Mouse (Mus musculus): Measurements from ENCODE around the gene Kcnq5. TPM values are rescaled to one million over a fixed set of nuclear protein-coding genes. Genes with fewer than 3 reads are reported as not detected.
"Not testable (repeated sequence)": the region's sequence is repeated elsewhere in the genome, so short reads cannot be mapped to it uniquely, and the experiment has no call there.

Kcnq5 gene
- total and polyA plus RNA-seq, 3 experiments = 0.11 TPM; not detected in 2

GRCm38 (mm10) chr1:21616666-21617065, 345.1 kb downstream of the Kcnq5 start:
- ATAC-seq (ENCODE audit: extremely low read depth, insufficient number of reproducible peaks, low FRiP score, poor library complexity, severe bottlenecking) = no peak
- no peaks in the 10 kb centered on the region for H3K9me3 ChIP-seq (replicated peaks)
- H3K4me3 ChIP-seq (ENCODE audit: low read depth, low read length) = no peak overlapping the region
- H3K36me3 ChIP-seq (replicated peaks) = no peaks in the 10 kb centered on the region
- no peak for DNase-seq (ENCODE audit: low spot score)
- no peaks in the 10 kb centered on the region for H3K27me3 ChIP-seq (ENCODE audit: insufficient read depth, low read length)
- no peaks in the 10 kb centered on the region for H3K4me1 ChIP-seq (ENCODE audit: insufficient read depth, low read depth, low read length)
- TF ChIP-seq GATA1 (IDR thresholded peaks at IDR 0.05; ENCODE audit: borderline replicate concordance, low read length) = no peak
- no peak for TF ChIP-seq CTCF (IDR thresholded peaks at IDR 0.05; ENCODE audit: low read depth, low read length)
- TF ChIP-seq GATA2 (IDR thresholded peaks at IDR 0.05; ENCODE audit: borderline replicate concordance, low read depth, low read length) = no peak
- TF ChIP-seq TAL1 (conservative IDR thresholded peaks at IDR 0.05; ENCODE audit: low read depth, low read length) = no peak
- TF ChIP-seq POLR2AphosphoS5 (IDR thresholded peaks at IDR 0.05; ENCODE audit: insufficient replicate concordance, low read depth, low read length) = no peak

GRCm38 (mm10) chr1:21613933-21614332, 347.8 kb downstream of the Kcnq5 start:
- no peak for TF ChIP-seq GATA2 (IDR thresholded peaks at IDR 0.05; ENCODE audit: borderline replicate concordance, low read depth, low read length)
- no peak for TF ChIP-seq CTCF (IDR thresholded peaks at IDR 0.05; ENCODE audit: low read depth, low read length)
- no peak for TF ChIP-seq POLR2AphosphoS5 (IDR thresholded peaks at IDR 0.05; ENCODE audit: insufficient replicate concordance, low read depth, low read length)
- TF ChIP-seq GATA1 (IDR thresholded peaks at IDR 0.05; ENCODE audit: borderline replicate concordance, low read length) = no peak
- TF ChIP-seq TAL1 (conservative IDR thresholded peaks at IDR 0.05; ENCODE audit: low read depth, low read length) = no peak

GRCm38 (mm10) chr1:21604003-21604402, 357.7 kb downstream of the Kcnq5 start:
- Histone ChIP-seq H3K9me3 (replicated peaks) (no peaks in the 10 kb centered on the region), H3K4me1 (ENCODE audit: insufficient read depth, low read depth, low read length) (no peaks in the 10 kb centered on the region), H3K36me3 (replicated peaks) (no peaks in the 10 kb centered on the region), H3K27me3 (ENCODE audit: insufficient read depth, low read length) (no peaks in the 10 kb centered on the region), H3K4me3 (ENCODE audit: low read depth, low read length) (no peak overlapping the region)
- TF ChIP-seq GATA2 (IDR thresholded peaks at IDR 0.05; ENCODE audit: borderline replicate concordance, low read depth, low read length) (no peak), TAL1 (conservative IDR thresholded peaks at IDR 0.05; ENCODE audit: low read depth, low read length) (no peak), CTCF (IDR thresholded peaks at IDR 0.05; ENCODE audit: low read depth, low read length) (no peak), POLR2AphosphoS5 (IDR thresholded peaks at IDR 0.05; ENCODE audit: insufficient replicate concordance, low read depth, low read length) (no peak), GATA1 (IDR thresholded peaks at IDR 0.05; ENCODE audit: borderline replicate concordance, low read length) (no peak)
- ATAC-seq (ENCODE audit: extremely low read depth, insufficient number of reproducible peaks, low FRiP score, poor library complexity, severe bottlenecking) = no peak
- no peak for DNase-seq (ENCODE audit: low spot score)

More at GRCm38 (mm10) chr1:21613933-21614332, 347.8 kb downstream of the Kcnq5 start:
- Histone ChIP-seq H3K36me3 (replicated peaks) (no peaks in the 10 kb centered on the region), H3K9me3 (replicated peaks) (no peaks in the 10 kb centered on the region), H3K27me3 (ENCODE audit: insufficient read depth, low read length) (no peaks in the 10 kb centered on the region), H3K4me1 (ENCODE audit: insufficient read depth, low read depth, low read length) (no peaks in the 10 kb centered on the region), H3K4me3 (ENCODE audit: low read depth, low read length) (no peak overlapping the region)
- DNase-seq (ENCODE audit: low spot score) = no peak
- ATAC-seq (ENCODE audit: extremely low read depth, insufficient number of reproducible peaks, low FRiP score, poor library complexity, severe bottlenecking) = no peak

- TF ChIP-seq GATA2 (IDR thresholded peaks at IDR 0.05; ENCODE audit: borderline replicate concordance, low read depth, low read length) (no peak), TAL1 (conservative IDR thresholded peaks at IDR 0.05; ENCODE audit: low read depth, low read length) (no peak), CTCF (IDR thresholded peaks at IDR 0.05; ENCODE audit: low read depth, low read length) (no peak), GATA1 (IDR thresholded peaks at IDR 0.05; ENCODE audit: borderline replicate concordance, low read length) (no peak), POLR2AphosphoS5 (IDR thresholded peaks at IDR 0.05; ENCODE audit: insufficient replicate concordance, low read depth, low read length) (no peak)
- no peak for DNase-seq (ENCODE audit: low spot score)
- H3K27me3 ChIP-seq (ENCODE audit: insufficient read depth, low read length) = no peaks in the 10 kb centered on the region
- H3K4me3 ChIP-seq (ENCODE audit: low read depth, low read length) = no peak overlapping the region
- ATAC-seq (ENCODE audit: extremely low read depth, insufficient number of reproducible peaks, low FRiP score, poor library complexity, severe bottlenecking) = no peak
- H3K9me3 ChIP-seq (replicated peaks) = no peaks in the 10 kb centered on the region
- H3K36me3 ChIP-seq (replicated peaks) = no peaks in the 10 kb centered on the region
- H3K4me1 ChIP-seq (ENCODE audit: insufficient read depth, low read depth, low read length) = no peaks in the 10 kb centered on the region
Observed at GRCm38 (mm10) chr1:21602567-21602966, 359.2 kb downstream of the Kcnq5 start.

- no peaks in the 10 kb centered on the region for H3K9me3 ChIP-seq (replicated peaks)
- no peaks in the 10 kb centered on the region for H3K27me3 ChIP-seq (ENCODE audit: insufficient read depth, low read length)
- no peaks in the 10 kb centered on the region for H3K4me1 ChIP-seq (ENCODE audit: insufficient read depth, low read depth, low read length)
- TF ChIP-seq TAL1 (conservative IDR thresholded peaks at IDR 0.05; ENCODE audit: low read depth, low read length) = no peak
- TF ChIP-seq POLR2AphosphoS5 (IDR thresholded peaks at IDR 0.05; ENCODE audit: insufficient replicate concordance, low read depth, low read length) = no peak
- TF ChIP-seq GATA2 (IDR thresholded peaks at IDR 0.05; ENCODE audit: borderline replicate concordance, low read depth, low read length) = no peak
- TF ChIP-seq CTCF (IDR thresholded peaks at IDR 0.05; ENCODE audit: low read depth, low read length) = no peak
- no peak overlapping the region for H3K4me3 ChIP-seq (ENCODE audit: low read depth, low read length)
- no peaks in the 10 kb centered on the region for H3K36me3 ChIP-seq (replicated peaks)
- DNase-seq (ENCODE audit: low spot score) = no peak
- ATAC-seq (ENCODE audit: extremely low read depth, insufficient number of reproducible peaks, low FRiP score, poor library complexity, severe bottlenecking) = no peak
Observed at GRCm38 (mm10) chr1:21600606-21601005, 361.1 kb downstream of the Kcnq5 start.

- TF ChIP-seq CTCF (IDR thresholded peaks at IDR 0.05; ENCODE audit: low read depth, low read length) (no peak), GATA2 (IDR thresholded peaks at IDR 0.05; ENCODE audit: borderline replicate concordance, low read depth, low read length) (no peak), POLR2AphosphoS5 (IDR thresholded peaks at IDR 0.05; ENCODE audit: insufficient replicate concordance, low read depth, low read length) (no peak), TAL1 (conservative IDR thresholded peaks at IDR 0.05; ENCODE audit: low read depth, low read length) (no peak)
- Histone ChIP-seq H3K9me3 (replicated peaks) (no peaks in the 10 kb centered on the region), H3K4me1 (ENCODE audit: insufficient read depth, low read depth, low read length) (no peaks in the 10 kb centered on the region), H3K27me3 (ENCODE audit: insufficient read depth, low read length) (no peaks in the 10 kb centered on the region), H3K4me3 (ENCODE audit: low read depth, low read length) (no peak overlapping the region), H3K36me3 (replicated peaks) (no peaks in the 10 kb centered on the region)
- DNase-seq (ENCODE audit: low spot score) (no peak), ATAC-seq (ENCODE audit: extremely low read depth, insufficient number of reproducible peaks, low FRiP score, poor library complexity, severe bottlenecking) (no peak)
Observed at GRCm38 (mm10) chr1:21593872-21594271, 367.9 kb downstream of the Kcnq5 start.

GRCm38 (mm10) chr1:21567397-21567796, 394.3 kb downstream of the Kcnq5 start:
- not testable (repeated sequence) for DNase-seq (ENCODE audit: low spot score); H3K27me3 ChIP-seq (ENCODE audit: insufficient read depth, low read length); H3K4me1 ChIP-seq (ENCODE audit: insufficient read depth, low read depth, low read length); H3K36me3 ChIP-seq (replicated peaks); ATAC-seq (ENCODE audit: extremely low read depth, insufficient number of reproducible peaks, low FRiP score, poor library complexity, severe bottlenecking); H3K9me3 ChIP-seq (replicated peaks); H3K4me3 ChIP-seq (ENCODE audit: low read depth, low read length)

All from G1E (cell line).